Mouse (Mus musculus) frontal cortex, postnatal 14 days (tissue): ENCODE data around the gene AA792892.
"Not testable (repeated sequence)": the region's sequence is repeated elsewhere in the genome, so short reads cannot be mapped to it uniquely, and the experiment has no call there.

Experiments
- DNase-seq, 2 experiments: peaks; one replicate each; pipeline ENCODE4 v3.0.0; 2022; ENCODE audit warnings: low spot score in 2 of 2

Gene AA792892

GRCm38 (mm10) chr5:94339449-94339848 is at the start of gene AA792892:
AA792892 (plus strand) TSS chr5:94339749.
- DNase-seq, result not testable (repeated sequence)

DNA sequence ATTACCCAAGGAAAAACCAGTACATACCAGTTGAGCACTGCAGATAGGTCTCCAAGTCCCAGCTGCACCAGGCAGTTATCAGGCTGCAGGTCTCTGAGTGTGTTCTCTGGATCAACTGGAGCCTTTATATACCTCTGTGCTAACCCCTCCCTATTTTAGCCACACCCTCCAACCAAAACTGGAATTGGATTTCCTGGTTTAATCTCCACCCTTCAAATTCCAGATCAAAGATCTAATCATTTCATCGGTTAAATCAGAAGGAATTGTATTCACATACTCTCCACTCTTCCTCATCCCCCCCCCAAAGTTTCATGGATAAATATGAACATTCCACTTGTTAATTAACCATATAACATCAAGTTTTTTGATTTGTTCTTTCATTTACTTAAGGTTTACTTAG is 32.9 kb upstream of the AA792892 start, which contains the start of gene A430089I19Rik:
Gene A430089I19Rik, minus strand, starts transcription at position 101 of the 400 bp plus-strand sequence.
- DNase-seq, result not testable (repeated sequence)

DNA sequence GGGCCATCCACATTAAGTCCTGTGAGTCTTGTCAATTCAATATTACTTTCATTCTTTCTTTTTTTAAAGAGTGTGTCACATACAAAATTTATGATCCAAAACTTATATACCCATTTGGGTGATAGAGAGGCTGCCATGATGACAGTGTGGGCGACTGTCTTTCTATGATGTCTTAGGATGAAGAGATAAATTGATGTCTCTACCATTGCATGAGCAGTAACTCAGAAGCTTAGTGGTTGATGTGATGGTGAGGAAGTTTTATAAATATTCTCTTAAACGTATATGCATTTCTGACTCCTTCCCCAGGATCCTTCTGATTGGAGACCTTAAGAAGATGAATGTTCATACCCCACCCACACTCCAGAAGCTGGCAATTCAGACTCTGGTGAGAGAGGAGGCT is 25.4 kb upstream of the AA792892 start, which contains the start of gene Gm6502:
Gene Gm6502, plus strand, starts transcription at position 301 of the 400 bp plus-strand sequence.
- DNase-seq, result not testable (repeated sequence)
